Mouse (Mus musculus) liver, embryonic 14.5 days (tissue): Measurements from ENCODE around the gene Rpa3.

ENCODE experiments used
- CTCF ChIP-seq: IDR thresholded peaks from 2 replicates; pipeline ENCODE4 v1.5.1; 2016; ENCODE audit warnings: antibody characterized with exemption, low read depth, control low read depth
- EP300 ChIP-seq: IDR thresholded peaks from 2 replicates; pipeline ENCODE4 v1.6.1; 2016; ENCODE audit warnings: antibody characterized with exemption, low read depth

GRCm38 (mm10) chr6:8276431-8276830, 17.5 kb upstream of the Rpa3 start:
- no peak for TF ChIP-seq CTCF
- no peak for TF ChIP-seq EP300
